Mouse (Mus musculus): ENCODE measurements around the gene Tle6. TPM values are rescaled to one million over a fixed set of nuclear protein-coding genes. Genes with fewer than 3 reads are reported as not detected.

The Tle6 gene
- polyA plus RNA-seq, 1 experiment from 2014 or later, result 8.2 TPM

DNA sequence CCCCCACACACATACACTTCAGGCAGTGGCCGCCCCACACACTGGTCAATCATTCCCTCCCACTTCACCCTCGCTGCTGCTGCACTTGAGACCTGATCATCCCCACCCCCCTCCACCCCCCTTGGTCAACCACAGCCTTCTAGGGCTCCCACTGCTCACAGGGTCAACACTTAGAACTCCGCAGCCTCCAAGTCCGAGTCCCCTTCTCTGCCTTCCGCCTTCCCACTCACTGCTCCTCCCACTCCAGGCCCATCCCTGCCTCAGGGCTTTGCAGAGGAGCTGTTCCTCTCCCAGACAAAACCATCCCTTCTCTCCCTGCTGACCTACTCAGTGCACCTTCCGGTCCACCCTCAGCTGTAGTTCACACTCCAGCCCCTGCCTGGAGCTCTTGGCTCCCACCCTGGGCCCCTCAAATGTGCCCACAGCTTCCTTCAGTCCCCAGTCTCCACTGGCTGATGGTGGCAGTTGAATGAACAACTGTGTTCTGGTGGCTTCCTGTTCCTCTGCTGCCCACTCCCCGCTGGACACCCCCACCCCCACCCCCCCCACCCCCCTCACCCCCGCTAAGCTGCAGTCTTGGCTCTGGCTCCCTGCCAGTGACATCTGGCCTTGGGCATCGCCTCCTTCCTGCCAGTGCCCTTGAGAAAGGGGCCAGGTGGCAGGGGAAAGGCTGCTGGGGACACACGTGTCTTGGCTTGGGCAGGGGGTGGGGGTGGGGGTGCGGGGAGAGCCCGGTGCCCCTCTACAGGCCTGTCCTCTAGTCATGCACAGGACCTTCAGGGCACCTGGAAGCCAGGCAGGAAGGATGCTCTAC lies 3.5 kb downstream of the Tle6 start:
- no peaks in the 10 kb centered on the region for H3K36me3 ChIP-seq (replicated peaks)
- H3K4me3 ChIP-seq, result peak overlapping the region; percentile 47
- DNase-seq (ENCODE audit: low spot score), result peak; percentile 59
- peaks cover 89% of the 10 kb centered on the region for H3K27me3 ChIP-seq (replicated peaks; ENCODE audit: low read depth, poor library complexity, severe bottlenecking)
- no peaks in the 10 kb centered on the region for H3K9me3 ChIP-seq
- WGBS, result 7% methylated on average over 12 of the region's 12 CpGs
- H3K4me1 ChIP-seq, result peaks cover 72% of the 10 kb centered on the region
- H3K27ac ChIP-seq (replicated peaks), result peak overlapping the region; percentile 78

DNA sequence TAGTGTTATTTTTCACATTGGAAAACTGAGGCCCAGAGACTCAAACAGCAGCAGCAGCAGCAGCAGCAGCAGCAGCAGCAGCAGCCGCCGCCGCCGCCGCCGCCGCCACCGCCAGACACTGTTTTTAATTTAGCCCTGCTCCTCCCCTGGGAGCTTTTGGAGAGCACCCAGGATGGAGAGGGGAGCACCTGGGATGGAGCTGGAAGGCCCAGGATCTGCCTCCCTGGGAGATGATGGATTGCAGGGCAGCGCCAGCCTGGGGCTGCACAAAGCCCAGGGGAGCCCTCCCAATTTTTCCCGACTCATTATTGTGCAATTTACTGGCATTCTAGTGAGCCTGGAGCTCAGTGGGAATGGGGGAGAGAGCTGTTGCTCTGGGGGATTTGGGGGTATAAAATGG lies 4.3 kb downstream of the Tle6 start:
- peak; percentile 49 for DNase-seq (ENCODE audit: low spot score)
- peaks cover 89% of the 10 kb centered on the region for H3K27me3 ChIP-seq (replicated peaks; ENCODE audit: low read depth, poor library complexity, severe bottlenecking)
- H3K36me3 ChIP-seq (replicated peaks), result no peaks in the 10 kb centered on the region
- H3K9me3 ChIP-seq, result no peaks in the 10 kb centered on the region
- H3K27ac ChIP-seq (replicated peaks), result peak overlapping the region; percentile 78
- H3K4me3 ChIP-seq, result peak overlapping the region; percentile 47
- peaks cover 65% of the 10 kb centered on the region for H3K4me1 ChIP-seq
- WGBS, result 3% methylated on average over 10 of the region's 10 CpGs

GRCm38 (mm10) chr10:81595599-81595998 lies 5.3 kb downstream of the Tle6 start:
- Histone ChIP-seq H3K9me3 (no peaks in the 10 kb centered on the region), H3K36me3 (replicated peaks) (no peaks in the 10 kb centered on the region), H3K27ac (replicated peaks) (peak overlapping the region; percentile 78), H3K4me3 (0 out of 2 replicates have a peak overlapping the region, but pooled peaks have one; percentile 3), H3K4me1 (peaks cover 56% of the 10 kb centered on the region), H3K27me3 (replicated peaks; ENCODE audit: low read depth, poor library complexity, severe bottlenecking) (peaks cover 95% of the 10 kb centered on the region)
- no peak for DNase-seq (ENCODE audit: low spot score)
- 39% methylated on average over 5 of the region's 5 CpGs for WGBS

DNA sequence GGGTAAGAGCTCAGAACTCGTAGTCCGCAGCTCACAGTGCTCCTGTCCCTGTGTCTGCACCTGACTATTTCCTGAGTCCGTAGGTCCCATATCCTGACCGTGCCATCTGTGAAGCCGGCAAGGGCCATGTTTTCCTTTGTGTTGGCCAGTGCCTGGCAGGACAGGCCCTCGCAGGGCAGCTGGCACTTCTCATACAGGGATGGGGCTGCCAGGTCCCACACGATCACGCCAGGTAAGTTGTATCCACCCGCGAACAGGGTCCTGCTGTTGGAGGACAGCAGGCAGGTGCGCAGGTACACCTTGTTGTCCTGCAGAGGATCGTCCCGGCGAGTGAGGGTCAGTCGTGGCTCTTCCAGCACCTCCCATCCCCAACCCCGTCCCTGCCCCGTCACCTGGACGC lies 6.9 kb downstream of the Tle6 start:
- H3K9me3 ChIP-seq, result no peaks in the 10 kb centered on the region
- peaks cover 3% of the 10 kb centered on the region; the same call in 1 of the 2 replicates for H3K36me3 ChIP-seq (replicated peaks)
- peaks cover 42% of the 10 kb centered on the region for H3K4me1 ChIP-seq
- no peak overlapping the region for H3K4me3 ChIP-seq
- WGBS, result 75% methylated on average over 18 of the region's 18 CpGs
- DNase-seq (ENCODE audit: low spot score), result no peak
- H3K27me3 ChIP-seq (replicated peaks; ENCODE audit: low read depth, poor library complexity, severe bottlenecking), result peaks cover 100% of the 10 kb centered on the region
- no peak overlapping the region for H3K27ac ChIP-seq (replicated peaks)

DNA sequence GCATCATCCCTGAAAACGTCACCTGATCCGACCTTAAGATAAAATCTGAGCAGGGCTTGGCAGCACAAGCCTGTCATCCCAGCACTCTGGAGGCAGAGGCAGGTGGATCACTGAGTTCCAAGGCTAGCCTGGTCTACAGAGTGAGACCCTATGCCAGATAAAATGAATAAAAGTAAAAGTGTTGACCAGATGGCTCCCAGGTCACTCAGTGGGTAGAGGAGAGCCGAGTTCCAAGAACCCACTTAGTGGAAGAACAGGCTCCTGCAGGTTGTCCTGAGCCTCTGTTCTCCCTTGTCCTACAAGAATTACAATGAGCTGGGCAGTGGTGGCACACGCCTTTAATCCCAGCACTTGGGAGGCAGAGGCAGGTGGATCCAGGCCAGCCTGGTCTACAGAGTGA lies 7.7 kb downstream of the Tle6 start:
- H3K4me3 ChIP-seq, result no peak overlapping the region
- H3K9me3 ChIP-seq, result no peaks in the 10 kb centered on the region
- peaks cover 35% of the 10 kb centered on the region for H3K4me1 ChIP-seq
- 67% methylated on average over 4 of the region's 4 CpGs for WGBS
- peaks cover 100% of the 10 kb centered on the region for H3K27me3 ChIP-seq (replicated peaks; ENCODE audit: low read depth, poor library complexity, severe bottlenecking)
- peaks cover 9% of the 10 kb centered on the region for H3K36me3 ChIP-seq (replicated peaks)
- H3K27ac ChIP-seq (replicated peaks), result no peak overlapping the region
- no peak for DNase-seq (ENCODE audit: low spot score)

- Histone ChIP-seq H3K4me1 (peaks cover 29% of the 10 kb centered on the region), H3K36me3 (replicated peaks) (peaks cover 15% of the 10 kb centered on the region), H3K9me3 (0 out of 2 replicates have a peak, but pooled peaks cover 3% of the 10 kb centered on the region), H3K27ac (replicated peaks) (no peak overlapping the region), H3K4me3 (no peak overlapping the region), H3K27me3 (replicated peaks; ENCODE audit: low read depth, poor library complexity, severe bottlenecking) (peaks cover 100% of the 10 kb centered on the region)
- WGBS, result 84% methylated on average over 7 of the region's 7 CpGs
- no peak for DNase-seq (ENCODE audit: low spot score)
These were observed 8.2 kb downstream of the Tle6 start for GRCm38 (mm10) chr10:81592631-81593030.

GRCm38 (mm10) chr10:81591846-81592245 lies 9.0 kb downstream of the Tle6 start:
- Histone ChIP-seq H3K4me1 (peaks cover 21% of the 10 kb centered on the region), H3K27ac (replicated peaks) (no peak overlapping the region), H3K9me3 (0 out of 2 replicates have a peak, but pooled peaks cover 3% of the 10 kb centered on the region), H3K27me3 (replicated peaks; ENCODE audit: low read depth, poor library complexity, severe bottlenecking) (peaks cover 100% of the 10 kb centered on the region), H3K36me3 (replicated peaks) (peaks cover 23% of the 10 kb centered on the region), H3K4me3 (no peak overlapping the region)
- no peak for DNase-seq (ENCODE audit: low spot score)
- 76% methylated on average over 9 of the region's 9 CpGs for WGBS

GRCm38 (mm10) chr10:81588739-81589138 lies 12.1 kb downstream of the Tle6 start:
- 0 out of 2 replicates have a peak, but pooled peaks cover 3% of the 10 kb centered on the region for H3K9me3 ChIP-seq
- no peak for DNase-seq (ENCODE audit: low spot score)
- H3K27me3 ChIP-seq (replicated peaks; ENCODE audit: low read depth, poor library complexity, severe bottlenecking), result peaks cover 98% of the 10 kb centered on the region
- 69% methylated on average over 7 of the region's 7 CpGs for WGBS
- H3K4me1 ChIP-seq, result peaks cover 7% of the 10 kb centered on the region; the same call in 1 of the 2 replicates
- H3K36me3 ChIP-seq (replicated peaks), result peaks cover 28% of the 10 kb centered on the region
- H3K27ac ChIP-seq (replicated peaks), result no peak overlapping the region
- no peak overlapping the region for H3K4me3 ChIP-seq

DNA sequence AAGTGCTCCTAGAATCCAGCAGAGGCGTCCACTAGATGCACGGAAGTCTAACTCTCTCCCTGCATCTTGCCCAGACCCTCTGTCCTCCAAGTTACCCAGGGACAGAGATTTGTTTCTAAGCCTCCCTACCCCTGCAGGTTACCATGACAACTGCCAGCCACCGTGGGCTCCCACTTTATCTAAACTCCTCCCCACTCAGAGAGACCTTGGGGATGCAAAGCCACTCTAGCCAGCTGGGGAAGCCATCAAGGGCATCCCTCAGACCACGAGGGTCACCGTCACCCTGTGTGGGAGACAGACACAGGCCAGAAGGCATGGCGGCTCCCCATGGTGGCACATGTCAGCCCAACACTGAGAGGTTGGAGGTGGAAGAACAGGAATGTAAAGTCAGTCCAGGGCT lies 17.5 kb downstream of the Tle6 start:
- peaks cover 47% of the 10 kb centered on the region for H3K4me1 ChIP-seq
- H3K4me3 ChIP-seq, result no peak overlapping the region
- no peak overlapping the region for H3K27ac ChIP-seq (replicated peaks)
- no peak for DNase-seq (ENCODE audit: low spot score)
- H3K27me3 ChIP-seq (replicated peaks; ENCODE audit: low read depth, poor library complexity, severe bottlenecking), result peaks cover 98% of the 10 kb centered on the region
- 58% methylated on average over 6 of the region's 6 CpGs for WGBS
- H3K36me3 ChIP-seq (replicated peaks), result peaks cover 20% of the 10 kb centered on the region
- 0 out of 2 replicates have a peak, but pooled peaks cover 3% of the 10 kb centered on the region for H3K9me3 ChIP-seq

DNA sequence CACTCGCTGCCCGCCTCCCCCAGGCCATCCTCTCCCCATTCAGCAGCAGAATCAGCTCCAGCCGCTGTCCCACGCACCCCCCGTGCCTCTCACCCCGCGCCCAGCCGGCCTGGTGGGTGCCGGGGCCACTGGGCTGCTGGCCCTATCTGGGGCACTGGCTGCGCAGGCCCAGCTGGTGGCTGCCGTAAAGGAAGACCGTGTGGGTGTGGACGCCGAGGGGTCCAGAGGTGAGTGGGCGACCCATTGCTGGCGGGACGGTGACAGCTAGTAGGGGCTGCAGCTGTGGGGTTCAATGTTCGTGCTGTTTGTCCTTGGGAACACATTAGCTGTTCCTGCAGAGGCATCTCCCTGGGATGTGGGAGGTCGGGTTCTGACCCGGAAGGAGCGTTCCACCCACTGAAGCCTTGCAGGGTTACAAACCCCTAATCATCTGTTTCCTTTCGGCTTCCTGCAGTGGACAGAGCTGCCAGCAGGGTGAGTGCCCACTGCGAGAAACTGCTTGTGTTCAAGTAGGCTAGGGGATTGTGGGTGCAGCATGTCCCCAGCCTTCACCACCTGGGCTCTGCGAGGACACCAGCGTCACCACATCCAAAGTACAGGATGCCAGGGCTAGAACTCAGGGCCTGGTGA lies 20.3 kb downstream of the Tle6 start:
- 0 out of 2 replicates have a peak overlapping the region, but pooled peaks have one; percentile 3 for H3K27ac ChIP-seq (replicated peaks)
- peaks cover 98% of the 10 kb centered on the region for H3K27me3 ChIP-seq (replicated peaks; ENCODE audit: low read depth, poor library complexity, severe bottlenecking)
- DNase-seq (ENCODE audit: low spot score), result peak; percentile 40
- 48% methylated on average over 25 of the region's 25 CpGs for WGBS
- no peaks in the 10 kb centered on the region for H3K9me3 ChIP-seq
- H3K4me1 ChIP-seq, result peaks cover 55% of the 10 kb centered on the region
- H3K4me3 ChIP-seq, result peak overlapping the region; percentile 19; the same call in 1 of the 2 replicates
- H3K36me3 ChIP-seq (replicated peaks), result no peaks in the 10 kb centered on the region; the same call in 1 of the 2 replicates

DNA sequence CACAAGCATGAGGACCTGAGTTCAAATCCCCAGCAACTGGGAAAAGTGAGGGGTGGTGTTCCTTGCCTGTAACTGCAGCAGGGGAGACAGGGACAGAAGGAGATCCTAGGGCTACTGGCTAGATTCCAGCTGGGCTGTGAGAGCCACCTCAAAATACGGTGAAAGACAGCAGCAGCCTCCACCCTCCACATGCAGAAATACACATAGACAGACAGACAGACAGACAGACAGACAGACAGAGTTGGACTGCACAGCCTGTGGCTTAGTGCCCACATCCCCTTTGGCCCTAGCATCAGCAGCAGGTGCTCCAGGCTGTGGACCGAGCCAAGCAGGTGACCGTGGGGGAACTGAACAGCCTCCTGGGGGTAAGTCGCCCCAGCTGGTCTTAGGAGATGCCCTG lies 20.9 kb downstream of the Tle6 start:
- Histone ChIP-seq H3K4me1 (peaks cover 61% of the 10 kb centered on the region), H3K36me3 (replicated peaks) (no peaks in the 10 kb centered on the region; the same call in 1 of the 2 replicates), H3K4me3 (peak overlapping the region; percentile 19; the same call in 1 of the 2 replicates), H3K9me3 (no peaks in the 10 kb centered on the region), H3K27ac (replicated peaks) (no peak overlapping the region), H3K27me3 (replicated peaks; ENCODE audit: low read depth, poor library complexity, severe bottlenecking) (peaks cover 98% of the 10 kb centered on the region)
- DNase-seq (ENCODE audit: low spot score), result no peak
- WGBS, result 66% methylated on average over 4 of the region's 4 CpGs

GRCm38 (mm10) chr10:81575695-81576094 lies 25.2 kb downstream of the Tle6 start:
- Histone ChIP-seq H3K9me3 (no peaks in the 10 kb centered on the region), H3K36me3 (replicated peaks) (no peaks in the 10 kb centered on the region), H3K4me1 (peaks cover 65% of the 10 kb centered on the region), H3K4me3 (peak overlapping the region; percentile 64), H3K27ac (replicated peaks) (peak overlapping the region; percentile 82), H3K27me3 (replicated peaks; ENCODE audit: low read depth, poor library complexity, severe bottlenecking) (peaks cover 89% of the 10 kb centered on the region)
- DNase-seq (ENCODE audit: low spot score), result peak; percentile 34
- WGBS, result 2% methylated on average over 6 of the region's 6 CpGs

Data from embryonic facial prominence, embryonic 10.5 days (tissue).